Mouse (Mus musculus): ENCODE measurements around the gene Samd5. TPM values are rescaled to one million over a fixed set of nuclear protein-coding genes. Genes with fewer than 3 reads are reported as not detected.

The Samd5 gene
- polyA plus RNA-seq, 1 experiment = not detected

- no peak for TF ChIP-seq CTCF (IDR thresholded peaks at IDR 0.05; ENCODE audit: insufficient read depth, low read depth, low read length)
- TF ChIP-seq POLR2A (IDR thresholded peaks at IDR 0.05; ENCODE audit: insufficient read depth, low read depth, low read length) = no peak
- 83% methylated on average over 6 of the region's 6 CpGs for WGBS
These were observed 4.7 kb downstream of the Samd5 start for GRCm38 (mm10) chr10:9670351-9670750.

GRCm38 (mm10) chr10:9668791-9669190, 6.2 kb downstream of the Samd5 start:
- no peak for TF ChIP-seq CTCF (IDR thresholded peaks at IDR 0.05; ENCODE audit: insufficient read depth, low read depth, low read length)
- no peak for TF ChIP-seq POLR2A (IDR thresholded peaks at IDR 0.05; ENCODE audit: insufficient read depth, low read depth, low read length)
- H3K27ac ChIP-seq (ENCODE audit: insufficient read depth, low read depth, low read length) = no peak overlapping the region
- WGBS = 81% methylated on average over 4 of the region's 4 CpGs
- no peak overlapping the region for H3K4me3 ChIP-seq (ENCODE audit: insufficient read depth, low read depth, low read length)
- H3K4me1 ChIP-seq (ENCODE audit: control insufficient read depth, insufficient read depth, low read length) = no peaks in the 10 kb centered on the region

More at GRCm38 (mm10) chr10:9670351-9670750, 4.7 kb downstream of the Samd5 start:
- H3K4me3 ChIP-seq (ENCODE audit: insufficient read depth, low read depth, low read length) = no peak overlapping the region
- no peak overlapping the region for H3K27ac ChIP-seq (ENCODE audit: insufficient read depth, low read depth, low read length)
- peaks cover 11% of the 10 kb centered on the region for H3K4me1 ChIP-seq (ENCODE audit: control insufficient read depth, insufficient read depth, low read length)

- no peak for TF ChIP-seq POLR2A (IDR thresholded peaks at IDR 0.05; ENCODE audit: insufficient read depth, low read depth, low read length)
- WGBS = 79% methylated on average over 5 of the region's 5 CpGs
- Histone ChIP-seq H3K4me3 (ENCODE audit: insufficient read depth, low read depth, low read length) (no peak overlapping the region), H3K27ac (ENCODE audit: insufficient read depth, low read depth, low read length) (no peak overlapping the region), H3K4me1 (ENCODE audit: control insufficient read depth, insufficient read depth, low read length) (peaks cover 6% of the 10 kb centered on the region)
These were observed 22.1 kb downstream of the Samd5 start for GRCm38 (mm10) chr10:9652946-9653345.

GRCm38 (mm10) chr10:9650050-9650825, 24.8 kb downstream of the Samd5 start:
- Histone ChIP-seq H3K27ac (ENCODE audit: insufficient read depth, low read depth, low read length) (no peak overlapping the region), H3K4me3 (ENCODE audit: insufficient read depth, low read depth, low read length) (no peak overlapping the region), H3K4me1 (ENCODE audit: control insufficient read depth, insufficient read depth, low read length) (peaks cover 6% of the 10 kb centered on the region)
- 19% methylated on average over 6 of the region's 6 CpGs for WGBS
- TF ChIP-seq CTCF (IDR thresholded peaks at IDR 0.05; ENCODE audit: insufficient read depth, low read depth, low read length) (no peak), POLR2A (IDR thresholded peaks at IDR 0.05; ENCODE audit: insufficient read depth, low read depth, low read length) (no peak)

- no peak for TF ChIP-seq CTCF (IDR thresholded peaks at IDR 0.05; ENCODE audit: insufficient read depth, low read depth, low read length)
- no peak overlapping the region for H3K27ac ChIP-seq (ENCODE audit: insufficient read depth, low read depth, low read length)
- no peak overlapping the region for H3K4me3 ChIP-seq (ENCODE audit: insufficient read depth, low read depth, low read length)
- peaks cover 6% of the 10 kb centered on the region for H3K4me1 ChIP-seq (ENCODE audit: control insufficient read depth, insufficient read depth, low read length)
- WGBS = 74% methylated on average over 2 of the region's 2 CpGs
These were observed 26.5 kb downstream of the Samd5 start for GRCm38 (mm10) chr10:9648464-9648863.

- 95% methylated on average over 6 of the region's 6 CpGs for WGBS
- H3K4me1 ChIP-seq (ENCODE audit: control insufficient read depth, insufficient read depth, low read length) = peaks cover 6% of the 10 kb centered on the region
- no peak overlapping the region for H3K4me3 ChIP-seq (ENCODE audit: insufficient read depth, low read depth, low read length)
- no peak overlapping the region for H3K27ac ChIP-seq (ENCODE audit: insufficient read depth, low read depth, low read length)
- TF ChIP-seq POLR2A (IDR thresholded peaks at IDR 0.05; ENCODE audit: insufficient read depth, low read depth, low read length) = no peak
- TF ChIP-seq CTCF (IDR thresholded peaks at IDR 0.05; ENCODE audit: insufficient read depth, low read depth, low read length) = no peak
These were observed 27.3 kb downstream of the Samd5 start for GRCm38 (mm10) chr10:9647741-9648140.

- Histone ChIP-seq H3K4me3 (ENCODE audit: insufficient read depth, low read depth, low read length) (no peak overlapping the region), H3K4me1 (ENCODE audit: control insufficient read depth, insufficient read depth, low read length) (peaks cover 6% of the 10 kb centered on the region), H3K27ac (ENCODE audit: insufficient read depth, low read depth, low read length) (no peak overlapping the region)
- no peak for TF ChIP-seq CTCF (IDR thresholded peaks at IDR 0.05; ENCODE audit: insufficient read depth, low read depth, low read length)
- no peak for TF ChIP-seq POLR2A (IDR thresholded peaks at IDR 0.05; ENCODE audit: insufficient read depth, low read depth, low read length)
- WGBS = 95% methylated on average over 3 of the region's 3 CpGs
These were observed 28.6 kb downstream of the Samd5 start for GRCm38 (mm10) chr10:9646391-9646790.

GRCm38 (mm10) chr10:9643531-9643930, 31.5 kb downstream of the Samd5 start:
- TF ChIP-seq POLR2A (IDR thresholded peaks at IDR 0.05; ENCODE audit: insufficient read depth, low read depth, low read length) (no peak), CTCF (IDR thresholded peaks at IDR 0.05; ENCODE audit: insufficient read depth, low read depth, low read length) (no peak)
- H3K27ac ChIP-seq (ENCODE audit: insufficient read depth, low read depth, low read length) = no peak overlapping the region
- WGBS = 91% methylated on average over 6 of the region's 6 CpGs

GRCm38 (mm10) chr10:9642077-9642476, 32.9 kb downstream of the Samd5 start:
- Histone ChIP-seq H3K4me1 (ENCODE audit: control insufficient read depth, insufficient read depth, low read length) (peaks cover 2% of the 10 kb centered on the region; the same call in 1 of the 2 replicates), H3K4me3 (ENCODE audit: insufficient read depth, low read depth, low read length) (no peak overlapping the region), H3K27ac (ENCODE audit: insufficient read depth, low read depth, low read length) (no peak overlapping the region)
- no peak for TF ChIP-seq CTCF (IDR thresholded peaks at IDR 0.05; ENCODE audit: insufficient read depth, low read depth, low read length)
- TF ChIP-seq POLR2A (IDR thresholded peaks at IDR 0.05; ENCODE audit: insufficient read depth, low read depth, low read length) = no peak
- WGBS = 86% methylated on average over 4 of the region's 4 CpGs

More at GRCm38 (mm10) chr10:9643531-9643930, 31.5 kb downstream of the Samd5 start:
- no peak overlapping the region for H3K4me3 ChIP-seq (ENCODE audit: insufficient read depth, low read depth, low read length)
- H3K4me1 ChIP-seq (ENCODE audit: control insufficient read depth, insufficient read depth, low read length) = peaks cover 2% of the 10 kb centered on the region; the same call in 1 of the 2 replicates

All from olfactory bulb, adult 2 months (tissue).